Mouse (Mus musculus) bone marrow, adult 2 months (tissue): Measurements from ENCODE around the gene Ift20.

ENCODE experiments used
- CTCF ChIP-seq: fragments of 200-500 bp; IDR thresholded peaks from 2 replicates; pipeline ENCODE4 v1.5.1; 2011; ENCODE audit warnings: low read length, control low read depth; ENCODE audit not compliant: control insufficient read depth, insufficient read depth
- POLR2A ChIP-seq: fragments of 200-500 bp; IDR thresholded peaks from 2 replicates; pipeline ENCODE4 v1.6.1; 2011; ENCODE audit warnings: low read depth, mild to moderate bottlenecking, control low read depth, low read length, borderline replicate concordance; ENCODE audit not compliant: control insufficient read depth

DNA sequence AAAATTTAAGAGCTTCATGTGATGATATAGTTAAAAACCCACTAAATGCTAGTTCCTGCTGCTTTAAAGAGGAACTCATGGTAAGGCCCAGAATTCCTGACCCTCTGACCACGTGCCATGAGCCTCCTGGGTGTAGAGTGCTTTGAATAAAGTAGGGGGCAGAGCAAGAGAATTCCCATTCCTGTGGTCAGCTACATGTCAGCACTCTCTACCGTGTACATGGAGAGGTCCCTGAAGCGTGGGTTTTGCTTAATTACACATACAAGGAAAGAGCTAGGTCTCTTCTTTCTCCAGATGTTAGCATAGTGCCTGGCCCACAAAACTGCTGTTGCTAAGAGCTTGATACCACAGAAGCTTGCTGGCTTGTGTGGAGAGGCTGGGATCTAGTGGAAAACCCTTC, 30.7 kb upstream of the Ift20 start:
- TF ChIP-seq CTCF, result no peak
- TF ChIP-seq POLR2A, result no peak
